Mouse (Mus musculus): Measurements from ENCODE around the gene Pak4.

The Pak4 gene

GRCm38 (mm10) chr7:28591862-28592261 lies 6.1 kb downstream of the Pak4 start:
- WGBS = 57% methylated on average over 1 of the region's 1 CpGs

DNA sequence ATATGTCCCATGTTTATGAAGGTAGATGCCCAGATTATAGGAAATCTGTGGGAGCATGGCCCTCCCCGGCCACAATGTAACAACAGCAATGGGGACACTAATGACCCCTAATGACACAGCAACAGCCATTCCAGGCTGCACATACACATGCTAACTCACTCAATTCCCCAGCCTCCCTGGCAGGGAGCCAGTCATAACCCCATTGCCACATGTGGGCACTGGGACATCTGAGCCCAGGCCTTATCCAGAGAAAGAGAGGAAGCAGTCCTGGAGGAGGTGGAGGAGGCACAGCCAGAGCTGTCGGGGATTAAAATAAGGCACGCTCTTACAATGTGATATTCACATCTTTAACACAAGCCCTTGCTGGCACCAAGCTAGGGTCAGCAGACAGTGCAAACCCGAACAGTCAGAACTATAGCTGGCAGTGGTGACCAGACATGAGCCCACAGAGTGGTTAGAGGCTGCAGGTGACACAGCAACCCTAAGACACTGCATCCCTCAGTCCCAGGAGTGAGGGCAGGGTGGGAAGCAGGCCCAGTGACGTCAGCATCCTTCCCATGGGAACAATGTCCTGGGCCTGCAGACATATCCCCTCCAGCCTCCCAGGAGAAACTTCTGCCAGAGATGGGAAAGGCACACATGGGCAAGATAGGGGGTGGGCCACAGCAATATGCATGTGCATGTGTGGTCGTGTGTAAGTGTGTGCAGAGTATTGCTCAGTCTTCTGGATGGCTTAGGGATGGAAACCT lies 11.1 kb downstream of the Pak4 start:
- 45% methylated on average over 6 of the region's 6 CpGs for WGBS

DNA sequence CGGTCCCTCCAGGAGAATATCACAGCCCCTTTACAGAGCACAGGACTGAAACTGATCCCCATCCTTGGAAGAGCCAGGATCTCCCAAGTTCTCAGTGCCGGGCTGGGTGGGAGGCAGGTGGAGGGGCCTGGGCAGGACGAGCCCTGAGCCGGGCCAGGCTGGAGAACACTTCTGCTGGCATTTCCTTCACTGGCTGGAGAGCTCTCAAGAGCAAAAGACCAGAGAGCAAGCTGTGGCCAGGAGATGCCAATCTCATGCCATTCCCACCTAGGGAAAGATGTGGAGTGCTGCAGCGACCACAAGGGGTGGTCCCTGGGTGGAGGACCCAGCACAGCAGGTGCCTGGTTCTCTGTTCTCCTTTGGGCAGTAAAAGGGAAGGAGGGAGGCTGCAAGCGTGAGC lies 13.0 kb downstream of the Pak4 start:
- 76% methylated on average over 6 of the region's 6 CpGs for WGBS

DNA sequence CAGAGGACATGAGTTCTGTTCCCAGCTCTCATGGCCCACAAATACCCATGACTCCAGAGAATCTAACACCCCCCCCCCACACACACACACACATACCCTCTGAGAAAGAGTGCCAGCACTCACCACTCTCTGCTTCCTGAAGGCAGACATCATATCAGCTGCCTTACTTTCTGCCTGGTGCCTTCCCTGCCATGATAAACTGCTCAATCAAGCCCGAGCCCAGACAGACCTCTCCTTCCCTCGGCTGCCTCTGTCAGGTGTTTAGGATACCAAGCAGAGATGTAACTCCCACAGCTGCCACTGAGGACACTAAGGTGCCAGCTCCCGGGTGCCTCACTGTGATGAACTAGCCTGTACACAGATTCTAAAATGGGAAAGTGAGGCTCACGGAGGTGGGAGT lies 13.5 kb downstream of the Pak4 start:
- WGBS = 55% methylated on average over 4 of the region's 4 CpGs

GRCm38 (mm10) chr7:28583570-28584344 lies 14.2 kb downstream of the Pak4 start:
- WGBS = 66% methylated on average over 8 of the region's 8 CpGs

- 60% methylated on average over 11 of the region's 11 CpGs for WGBS
Observed at GRCm38 (mm10) chr7:28582841-28583240, 15.1 kb downstream of the Pak4 start.

DNA sequence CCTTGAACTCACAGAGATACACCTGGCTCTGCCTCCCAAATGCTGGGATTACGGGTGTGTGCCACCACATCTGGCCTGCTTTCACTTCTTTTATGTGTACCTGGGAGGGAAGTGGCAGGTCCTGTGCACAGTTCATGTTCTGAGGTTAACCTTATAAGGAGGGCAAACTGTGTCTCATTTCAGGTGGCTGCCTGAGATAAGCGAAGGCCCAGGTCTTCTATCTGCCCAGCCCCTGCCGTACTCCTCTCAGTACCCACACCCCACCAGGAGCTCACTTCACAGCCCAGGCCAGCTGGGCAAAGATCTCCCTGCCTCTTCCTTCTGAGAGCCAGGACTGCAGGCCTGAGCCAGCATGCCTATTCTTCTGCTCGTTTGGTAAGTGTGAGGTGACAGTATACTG lies 16.3 kb downstream of the Pak4 start:
- 87% methylated on average over 4 of the region's 4 CpGs for whole genome bisulfite sequencing

DNA sequence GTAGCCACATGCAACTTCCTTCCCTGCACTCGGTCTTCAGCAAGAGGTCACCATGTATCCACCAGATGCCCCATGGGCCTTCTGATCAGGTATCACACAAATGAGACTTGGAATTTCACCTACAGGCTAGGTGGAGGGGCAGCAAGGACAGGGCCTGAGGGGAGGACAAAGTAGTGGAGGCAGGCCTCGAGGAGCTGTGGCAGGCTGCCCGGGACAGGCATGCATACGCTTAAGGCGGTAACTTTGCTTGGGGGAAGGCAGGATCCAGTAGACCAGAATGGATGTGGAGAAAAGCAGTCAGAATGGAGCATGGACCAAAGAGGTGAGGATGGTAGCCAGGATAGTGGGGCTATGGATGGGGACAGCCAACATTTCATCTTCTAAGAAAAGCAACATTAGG lies 18.2 kb downstream of the Pak4 start:
- 66% methylated on average over 5 of the region's 5 CpGs for WGBS

- WGBS = 85% methylated on average over 5 of the region's 5 CpGs
Observed at GRCm38 (mm10) chr7:28578543-28579053, 19.4 kb downstream of the Pak4 start.

DNA sequence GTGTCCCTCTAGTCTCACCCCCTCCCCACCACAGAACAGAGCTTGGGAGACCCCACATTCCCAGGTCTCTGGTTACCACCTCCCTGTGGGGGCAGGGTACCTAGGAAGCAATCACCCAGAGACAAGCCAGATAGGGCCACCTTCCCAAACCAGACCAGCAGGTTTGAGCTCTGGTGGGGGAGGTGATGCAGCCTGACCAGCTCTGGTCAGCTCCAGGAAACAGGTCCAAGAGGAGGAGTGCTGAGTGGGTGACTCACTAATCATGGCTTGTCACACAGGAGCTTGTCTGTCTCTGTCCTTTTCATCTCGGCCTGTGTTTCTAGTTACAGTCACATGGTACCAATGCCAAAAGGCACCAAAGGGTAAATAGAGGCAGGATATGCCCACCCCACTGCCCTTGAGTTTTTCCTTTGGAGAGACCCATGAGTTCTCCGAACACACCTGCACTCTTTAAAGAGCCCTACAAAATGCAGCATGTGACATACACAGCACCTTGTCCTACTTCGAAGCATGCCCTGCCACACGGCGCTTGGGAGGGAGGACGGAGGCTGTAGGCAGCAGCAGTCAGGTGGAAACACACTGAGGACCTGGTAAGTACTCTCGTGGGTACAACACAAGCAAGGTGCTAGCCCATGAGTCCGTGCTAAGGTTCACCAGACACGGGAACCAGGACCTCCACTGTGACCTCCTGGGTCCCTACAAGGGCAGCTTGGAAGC lies 20.0 kb downstream of the Pak4 start:
- WGBS = 86% methylated on average over 9 of the region's 9 CpGs

GRCm38 (mm10) chr7:28576271-28576914 lies 21.6 kb downstream of the Pak4 start:
- 59% methylated on average over 5 of the region's 5 CpGs for WGBS

DNA sequence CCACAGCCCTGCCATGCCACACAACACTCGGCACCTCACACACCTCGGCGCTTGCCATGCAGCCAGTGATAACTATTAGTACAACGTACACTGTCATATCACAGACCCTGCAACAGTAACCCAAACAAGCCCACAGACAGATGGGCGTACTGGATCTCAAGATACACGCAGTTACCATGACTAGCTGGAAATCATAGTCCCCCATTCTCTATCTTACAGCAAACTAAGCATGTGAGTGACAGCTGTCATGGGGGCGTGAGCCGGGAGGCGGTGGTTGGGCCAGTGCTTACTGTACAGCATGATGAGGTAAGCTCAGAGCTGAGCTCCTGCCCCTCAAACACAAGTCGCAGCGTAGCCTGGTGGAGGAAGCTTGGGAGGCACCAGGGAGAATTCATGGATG lies 22.4 kb downstream of the Pak4 start:
- 78% methylated on average over 11 of the region's 11 CpGs for WGBS

- 95% methylated on average over 3 of the region's 3 CpGs for WGBS
Observed at GRCm38 (mm10) chr7:28573236-28573635, 24.7 kb downstream of the Pak4 start.

DNA sequence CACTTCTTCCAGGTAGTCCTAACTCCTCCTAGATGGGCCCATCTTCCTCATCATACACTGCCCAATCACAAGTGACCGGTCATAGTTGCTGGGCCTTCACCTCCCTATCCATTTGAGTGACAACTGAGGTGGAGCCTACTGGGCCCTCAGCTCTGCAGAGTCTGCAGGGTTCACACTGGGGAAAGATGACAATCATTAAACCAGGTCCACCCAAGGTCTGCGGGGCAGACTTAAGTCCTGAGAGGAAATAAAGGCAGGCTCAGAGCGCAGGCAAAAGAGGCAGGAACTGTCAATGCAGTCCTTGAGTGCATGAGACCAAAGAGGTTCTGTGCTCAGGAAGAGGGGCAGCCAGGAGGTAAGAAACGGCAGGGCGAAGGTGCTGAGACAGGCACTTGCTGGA lies 25.3 kb downstream of the Pak4 start:
- 90% methylated on average over 5 of the region's 5 CpGs for WGBS

GRCm38 (mm10) chr7:28570982-28571682 lies 26.9 kb downstream of the Pak4 start:
- 38% methylated on average over 5 of the region's 5 CpGs for WGBS

GRCm38 (mm10) chr7:28570291-28570981 lies 27.5 kb downstream of the Pak4 start:
- WGBS = 34% methylated on average over 12 of the region's 12 CpGs

GRCm38 (mm10) chr7:28567539-28567938 lies 30.4 kb downstream of the Pak4 start:
- 88% methylated on average over 4 of the region's 4 CpGs for WGBS

- 81% methylated on average over 5 of the region's 5 CpGs for WGBS
Observed at GRCm38 (mm10) chr7:28565407-28565806, 32.6 kb downstream of the Pak4 start.

DNA sequence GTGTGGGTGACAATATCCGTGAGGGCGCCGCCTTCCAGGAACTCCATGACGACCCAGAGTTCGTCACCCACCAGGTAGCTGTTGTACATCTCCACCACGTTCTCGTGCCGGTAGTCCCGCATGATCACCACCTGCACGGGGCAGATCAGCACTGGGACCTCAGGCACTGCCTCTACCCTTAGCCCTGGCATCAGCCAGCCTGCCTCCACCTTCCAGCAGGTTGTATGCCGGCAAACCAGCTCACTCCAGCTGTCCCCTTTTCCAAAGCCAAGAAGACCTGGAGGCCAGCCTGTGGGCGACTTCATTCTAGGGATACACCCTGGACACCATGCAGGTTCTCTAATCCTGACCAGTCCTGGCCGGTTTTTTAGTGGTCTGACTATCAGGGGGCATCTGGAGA lies 35.0 kb downstream of the Pak4 start:
- WGBS = 95% methylated on average over 13 of the region's 13 CpGs

- 78% methylated on average over 13 of the region's 13 CpGs for WGBS
Observed at GRCm38 (mm10) chr7:28562371-28562770, 35.6 kb downstream of the Pak4 start.

- 85% methylated on average over 11 of the region's 11 CpGs for WGBS
Observed at GRCm38 (mm10) chr7:28561967-28562366, 36.0 kb downstream of the Pak4 start.
